Mouse (Mus musculus) midbrain, embryonic 11.5 days (tissue): ENCODE results near the gene Rps11. TPM values are rescaled to one million over a fixed set of nuclear protein-coding genes. Genes with fewer than 3 reads are reported as not detected.
"Not testable (repeated sequence)": the region's sequence is repeated elsewhere in the genome, so short reads cannot be mapped to it uniquely, and the experiment has no call there.

Experiments used
- ATAC-seq: fragments of 200-750 bp; cut with Nextera tagmentation; 2 replicates; pipeline ENCODE4 v1.8.0; 2017; ENCODE audit warnings: moderate TSS enrichment, moderate library complexity; ENCODE audit not compliant: low FRiP score
- DNase-seq: peaks from one replicate; pipeline ENCODE4 v3.0.0; 2015; ENCODE audit warnings: low spot score; ENCODE audit errors: missing footprints
- H3K27ac ChIP-seq: fragments of 300-500 bp; sonication (generic); 2 replicates; pipeline ENCODE4 v1.5.1; 2014; ENCODE audit warnings: low read depth, low read length
- H3K27me3 ChIP-seq: fragments of 300-500 bp; sonication (generic); 2 replicates; pipeline ENCODE4 v1.6.1; 2014; ENCODE audit warnings: mild to moderate bottlenecking, low read length, moderate library complexity, mixed read lengths; ENCODE audit not compliant: control insufficient read depth, insufficient read depth
- H3K36me3 ChIP-seq: fragments of 300-500 bp; sonication (generic); 2 replicates; pipeline ENCODE4 v1.6.1; 2014; ENCODE audit warnings: mild to moderate bottlenecking, low read length, moderate library complexity, mixed read lengths; ENCODE audit not compliant: control insufficient read depth, insufficient read depth
- H3K4me1 ChIP-seq: fragments of 300-500 bp; sonication (generic); 2 replicates; pipeline ENCODE4 v1.6.1; 2014; ENCODE audit warnings: low read length; ENCODE audit not compliant: control insufficient read depth, insufficient read depth
- H3K4me2 ChIP-seq: fragments of 300-500 bp; sonication (generic); 2 replicates; pipeline ENCODE4 v1.6.1; 2014; ENCODE audit warnings: mild to moderate bottlenecking, moderate library complexity
- H3K4me3 ChIP-seq: fragments of 300-500 bp; sonication (generic); 2 replicates; pipeline ENCODE4 v1.5.1; 2014; ENCODE audit warnings: low read depth, low read length
- H3K9ac ChIP-seq: fragments of 300-500 bp; sonication (generic); 2 replicates; pipeline ENCODE4 v1.6.1; 2014; ENCODE audit warnings: low read length
- H3K9me3 ChIP-seq: fragments of 300-500 bp; sonication (generic); 2 replicates; pipeline ENCODE4 v1.6.1; 2016; ENCODE audit warnings: low read length; ENCODE audit not compliant: control insufficient read depth
- WGBS: fragments of 180-500 bp; shearing (Covaris S2); extraction: QIAGEN DNeasy Blood & Tissue Kit; methylation state at CpG from one replicate; pipeline ENCODE4 v1.1.7; 2014; 5-methylcytosine and 5-hydroxymethylcytosine counted together
- polyA plus RNA-seq: library from polyadenylated mRNA; unstranded; fragments of >200 nt; fragmentation: Nextera tagmentation; extraction: Ambion mirVana; gene quantifications from 2 replicates; pipeline ENCODE4 v1.2.1, GENCODE M21; 2014

The Rps11 gene
- polyA plus RNA-seq, 1 experiment from 2014 or later = 1,392 TPM

DNA sequence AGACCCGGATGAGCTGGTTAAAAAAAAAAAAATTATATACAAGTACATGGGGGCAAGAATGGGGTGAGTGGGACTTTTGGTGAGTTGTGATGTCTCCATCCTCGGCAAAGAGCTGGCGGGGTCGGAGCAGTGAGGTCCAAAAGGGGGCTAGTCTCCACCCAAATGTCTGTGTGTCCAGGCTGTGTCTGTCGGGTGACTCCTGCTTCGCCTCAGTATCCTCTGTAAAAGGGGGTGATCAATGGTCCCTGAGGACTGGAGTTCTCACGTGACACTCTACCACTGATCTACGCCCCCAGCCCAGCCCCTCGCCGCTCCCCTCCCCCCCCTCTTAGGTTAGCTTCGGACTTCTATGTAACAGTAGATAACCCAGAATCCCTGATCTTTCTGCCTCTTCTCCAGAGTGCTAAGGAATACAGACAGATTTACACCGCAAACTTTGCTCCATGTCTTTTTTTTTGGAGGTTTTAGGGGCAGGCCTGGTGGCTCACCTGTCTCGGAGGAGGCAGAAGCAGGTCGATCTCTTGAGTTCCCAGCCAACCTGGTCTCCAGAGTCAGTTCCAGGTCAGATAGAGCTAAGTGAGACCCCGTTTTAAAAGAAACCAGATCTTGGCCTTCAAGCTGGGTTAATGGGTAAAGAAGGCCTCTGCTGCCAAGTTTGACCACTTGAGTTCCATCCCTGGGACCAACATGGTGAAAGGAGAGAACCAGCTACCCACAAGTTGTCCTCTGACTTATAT lies 5.7 kb upstream of the Rps11 start:
- Histone ChIP-seq H3K9me3 (no peaks in the 10 kb centered on the region), H3K4me3 (peak overlapping the region; percentile 96), H3K4me1 (peaks cover 24% of the 10 kb centered on the region), H3K27me3 (peaks cover under 1% of the 10 kb centered on the region; the same call in 1 of the 2 replicates), H3K9ac (peak overlapping the region; percentile 83), H3K36me3 (peaks cover 25% of the 10 kb centered on the region), H3K4me2 (peak overlapping the region; percentile 59), H3K27ac (peak overlapping the region; percentile 83)
- ATAC-seq (no peak), DNase-seq (peak; percentile 89)
- 52% methylated on average over 15 of the region's 15 CpGs for WGBS

DNA sequence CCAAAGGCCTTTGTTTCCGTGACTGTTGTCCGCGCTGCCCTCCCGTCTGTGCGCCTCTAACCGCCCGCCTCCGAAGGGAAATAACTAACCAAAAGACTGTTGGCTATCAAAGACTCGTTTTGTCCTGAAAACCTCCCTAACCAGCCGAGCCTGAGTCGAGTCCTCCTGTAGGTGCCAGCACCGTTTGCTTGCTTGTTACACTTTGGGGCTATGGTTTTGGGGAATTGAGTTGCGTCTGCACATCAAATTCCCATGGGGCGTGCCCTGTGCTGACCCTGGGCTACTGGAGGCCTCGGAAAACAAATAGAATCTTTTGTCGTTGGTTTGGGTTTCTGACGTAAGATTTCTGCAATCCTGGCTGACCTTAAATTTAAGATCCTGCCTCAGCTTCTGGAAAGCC lies 5.1 kb upstream of the Rps11 start:
- Histone ChIP-seq H3K9ac (peak overlapping the region; percentile 83), H3K4me3 (peak overlapping the region; percentile 96), H3K27ac (peak overlapping the region; percentile 83), H3K4me1 (peaks cover 26% of the 10 kb centered on the region), H3K36me3 (peaks cover 25% of the 10 kb centered on the region), H3K27me3 (no peaks in the 10 kb centered on the region), H3K4me2 (peak overlapping the region; percentile 59), H3K9me3 (no peaks in the 10 kb centered on the region)
- DNase-seq (no peak), ATAC-seq (no peak)
- WGBS = under 1% methylated on average over 17 of the region's 17 CpGs

DNA sequence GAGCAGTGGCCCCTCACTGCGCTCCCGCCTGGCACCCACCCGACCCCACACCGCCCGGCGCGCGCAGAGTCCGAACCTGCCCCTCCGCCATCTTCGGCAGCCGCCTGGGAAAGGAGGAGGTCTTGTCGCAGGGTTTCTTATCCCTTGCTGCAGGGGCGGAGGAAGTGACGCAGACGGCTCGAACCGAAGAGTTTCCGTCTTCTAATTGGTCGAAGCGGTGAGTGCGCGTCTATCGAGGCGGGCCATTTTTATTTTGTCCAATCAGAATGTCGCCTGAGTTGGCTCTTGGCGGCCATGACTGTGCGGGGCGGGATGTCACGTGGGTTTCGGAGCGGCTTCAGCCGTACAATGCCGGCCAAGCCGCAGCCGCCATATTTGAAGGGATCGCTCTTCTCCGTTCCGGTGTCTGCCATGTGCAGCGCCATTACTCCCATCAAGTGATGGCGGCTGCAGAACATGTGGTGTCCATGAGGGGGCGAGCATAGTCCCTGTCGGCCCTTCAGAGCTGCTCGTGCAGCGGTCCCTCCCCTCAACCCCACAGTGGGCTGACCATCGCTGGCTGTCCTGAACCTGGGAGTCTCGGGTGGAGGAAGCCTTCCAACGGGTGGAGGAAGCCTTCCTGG lies 4.5 kb upstream of the Rps11 start, which contains the start of gene Rpl13a:
TSS of gene Rpl13a (minus strand) at position 138 of the 623 bp plus-strand sequence.
- Histone ChIP-seq H3K4me3 (peak within 1 kb of the TSS; percentile 96), H3K27ac (peak within 1 kb of the TSS; percentile 87), H3K9ac (peak within 1 kb of the TSS; percentile 100), H3K36me3 (peaks cover 25% of the 10 kb centered on the region), H3K4me1 (peaks cover 26% of the 10 kb centered on the region), H3K9me3 (no peaks in the 10 kb centered on the region), H3K27me3 (no peaks in the 10 kb centered on the region), H3K4me2 (peak within 1 kb of the TSS; percentile 64)
- peak; percentile 99 for DNase-seq
- ATAC-seq = peak; percentile 93
- WGBS = under 1% methylated on average over 48 of the region's 48 CpGs

DNA sequence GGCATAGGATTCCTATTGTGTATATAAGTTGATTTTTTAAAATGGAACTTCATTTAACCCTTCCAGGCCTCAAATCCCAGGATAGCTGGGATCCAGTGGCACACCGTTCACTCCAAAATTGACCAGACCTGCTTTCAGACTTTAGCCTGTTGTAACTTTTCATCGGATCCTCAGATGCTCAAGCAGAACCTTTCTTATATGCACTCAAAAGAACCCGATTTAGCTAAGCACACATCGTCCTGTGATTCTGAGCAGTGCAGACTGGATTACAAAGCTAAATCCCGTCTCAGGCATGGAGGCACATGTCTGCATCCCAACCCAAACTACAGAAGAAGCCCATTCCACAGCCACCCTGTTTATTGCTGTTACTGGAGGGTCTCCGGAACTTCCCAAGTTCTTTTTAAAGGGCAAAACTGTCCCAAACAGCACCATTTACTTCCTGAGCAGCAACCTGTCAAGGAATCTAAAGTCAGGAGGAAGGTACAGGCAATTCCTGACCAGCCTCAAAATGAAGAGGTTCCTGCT lies 3.5 kb upstream of the Rps11 start:
- peak; percentile 89 for DNase-seq
- Histone ChIP-seq H3K4me1 (peaks cover 32% of the 10 kb centered on the region), H3K4me3 (peak overlapping the region; percentile 96), H3K9ac (peak overlapping the region; percentile 100), H3K27me3 (no peaks in the 10 kb centered on the region), H3K27ac (peak overlapping the region; percentile 87), H3K9me3 (no peaks in the 10 kb centered on the region), H3K4me2 (peak overlapping the region; percentile 64), H3K36me3 (peaks cover 29% of the 10 kb centered on the region)
- 3% methylated on average over 6 of the region's 6 CpGs for WGBS
- ATAC-seq = no peak

DNA sequence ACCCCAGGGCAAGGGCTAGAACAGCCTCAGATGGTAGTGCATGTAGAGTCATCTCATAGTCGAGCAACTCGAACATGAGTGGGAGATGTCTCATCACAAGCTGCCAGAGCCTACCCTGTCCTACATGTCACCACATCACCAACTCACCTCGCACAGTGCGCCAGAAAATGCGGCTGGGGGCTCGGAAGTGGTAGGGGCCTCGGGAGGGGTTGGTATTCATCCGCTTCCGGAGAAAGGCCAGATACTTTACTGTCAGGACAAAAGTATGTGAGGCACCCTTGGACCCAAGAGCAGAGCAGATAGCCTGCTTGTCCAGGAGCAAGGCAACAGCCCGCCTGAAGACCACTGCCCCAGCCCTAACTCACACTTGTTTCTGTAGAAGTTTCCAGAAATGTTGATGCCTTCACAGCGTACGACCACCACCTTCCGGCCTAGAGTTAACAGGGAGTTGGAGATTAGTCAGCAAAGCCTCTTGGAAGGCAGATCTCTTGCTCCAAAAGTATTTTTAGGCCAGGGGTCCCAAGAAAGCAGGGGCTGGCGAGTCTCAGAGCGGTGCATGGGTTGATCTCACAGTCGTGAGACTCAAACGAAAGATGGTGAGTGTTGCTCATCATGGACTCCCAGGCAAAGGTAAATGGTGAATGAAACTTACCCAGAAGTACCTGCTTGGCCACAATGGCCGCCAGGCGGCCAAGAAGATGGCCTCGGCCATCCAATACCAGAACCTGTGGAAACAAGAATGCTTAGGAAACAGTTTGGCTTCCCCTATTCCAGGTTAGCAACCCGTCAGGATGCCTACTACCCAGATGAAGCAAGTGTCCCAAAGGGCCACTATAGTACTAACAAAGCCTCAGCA lies 2.8 kb upstream of the Rps11 start:
- H3K9ac ChIP-seq = peak overlapping the region; percentile 100
- DNase-seq (no peak), ATAC-seq (no peak)
- H3K27ac ChIP-seq = peak overlapping the region; percentile 87
- no peaks in the 10 kb centered on the region for H3K9me3 ChIP-seq
- H3K4me3 ChIP-seq = peak overlapping the region; percentile 96
- peaks cover 33% of the 10 kb centered on the region for H3K4me1 ChIP-seq
- no peaks in the 10 kb centered on the region for H3K27me3 ChIP-seq
- H3K4me2 ChIP-seq = peak overlapping the region; percentile 64
- WGBS = 48% methylated on average over 21 of the region's 21 CpGs
- peaks cover 31% of the 10 kb centered on the region for H3K36me3 ChIP-seq

DNA sequence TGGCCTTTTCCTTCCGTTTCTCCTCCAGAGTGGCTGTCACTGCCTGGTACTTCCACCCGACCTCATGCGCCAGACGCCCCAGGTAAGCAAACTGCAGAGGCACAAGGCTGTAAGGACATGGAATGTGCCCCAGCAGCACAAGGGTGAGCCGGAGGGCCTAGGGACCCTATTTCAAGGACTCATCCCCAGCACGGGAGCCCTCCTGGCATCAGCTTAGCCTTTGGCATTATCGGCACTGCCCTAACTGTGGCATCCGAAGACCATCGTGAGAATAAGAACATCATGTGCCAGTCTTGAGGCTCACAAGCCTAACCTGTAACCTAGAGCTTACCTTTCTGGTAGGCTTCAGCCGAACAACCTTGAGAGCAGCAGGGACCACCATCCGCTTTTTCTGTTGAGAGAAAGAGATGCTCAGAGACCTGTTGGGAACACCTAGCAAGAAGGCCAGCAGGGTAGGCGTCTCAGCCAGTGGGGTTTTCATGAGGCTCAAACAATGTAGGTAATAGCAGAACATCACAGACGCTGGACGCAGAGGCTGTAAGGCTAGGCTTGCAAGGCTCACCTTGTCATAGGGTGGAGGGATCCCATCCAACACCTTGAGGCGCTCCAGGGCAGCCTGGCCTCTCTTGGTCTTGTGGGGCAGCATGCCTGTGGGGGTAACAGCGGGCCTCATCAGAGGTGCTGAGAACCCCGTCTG lies 2.1 kb upstream of the Rps11 start:
- Histone ChIP-seq H3K27ac (peak overlapping the region; percentile 16; the same call in 1 of the 2 replicates), H3K9ac (peak overlapping the region; percentile 100), H3K4me2 (peak overlapping the region; percentile 64), H3K4me1 (peaks cover 33% of the 10 kb centered on the region), H3K4me3 (peak overlapping the region; percentile 13), H3K9me3 (no peaks in the 10 kb centered on the region), H3K27me3 (no peaks in the 10 kb centered on the region), H3K36me3 (peaks cover 39% of the 10 kb centered on the region)
- no peak for ATAC-seq
- WGBS = 82% methylated on average over 17 of the region's 17 CpGs
- no peak for DNase-seq

DNA sequence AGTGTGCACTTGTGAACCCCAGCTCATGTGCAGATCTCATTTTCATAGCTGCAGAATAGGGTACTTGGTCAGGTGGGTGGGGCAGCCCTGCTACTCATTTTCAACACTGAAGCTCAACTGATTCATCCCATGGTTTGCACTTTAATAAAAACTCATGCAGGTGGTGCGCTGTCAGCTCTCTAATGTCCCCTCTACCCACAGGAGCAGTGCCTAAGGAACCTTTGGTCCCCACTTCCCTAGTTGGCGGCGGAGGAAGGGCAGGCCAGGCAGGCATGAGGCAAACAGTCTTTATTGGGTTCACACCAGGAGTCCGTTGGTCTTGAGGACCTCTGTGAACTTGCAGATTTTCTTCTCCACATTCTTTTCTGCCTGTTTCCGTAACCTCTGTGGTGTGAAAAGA lies 1.4 kb upstream of the Rps11 start:
- H3K4me3 ChIP-seq, H3K9ac ChIP-seq, H3K4me2 ChIP-seq, ATAC-seq, H3K9me3 ChIP-seq, H3K27me3 ChIP-seq: not testable (repeated sequence)
- Histone ChIP-seq H3K36me3 (peaks cover 45% of the 10 kb centered on the region), H3K4me1 (peaks cover 33% of the 10 kb centered on the region), H3K27ac (peak overlapping the region; percentile 41)
- peak; percentile 91 for DNase-seq
- 58% methylated on average over 5 of the region's 5 CpGs for WGBS

DNA sequence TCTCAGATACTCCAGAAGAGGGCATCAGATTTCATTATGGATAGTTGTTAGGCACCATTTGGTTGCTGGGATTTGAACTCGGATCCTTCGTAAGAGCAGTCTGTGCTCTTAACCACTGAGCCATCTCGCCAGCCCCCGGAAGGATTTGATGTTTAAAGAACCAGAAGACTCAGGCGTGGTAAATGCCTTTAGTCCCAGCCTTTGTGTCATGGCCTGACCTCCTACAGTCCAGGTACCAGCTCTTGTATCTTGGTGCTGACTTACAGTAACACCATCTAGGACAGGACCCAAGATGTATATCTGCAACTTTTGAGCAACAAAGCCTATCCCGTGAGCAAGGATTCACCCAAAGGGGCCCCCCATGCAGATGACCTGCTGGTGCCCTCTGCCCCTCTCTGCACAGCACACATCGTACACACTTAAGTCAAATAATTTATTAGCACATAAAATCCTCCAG lies 933 bp upstream of the Rps11 start:
- WGBS = 17% methylated on average over 7 of the region's 7 CpGs

More for the DNA sequence above, 933 bp upstream of the Rps11 start:
- Histone ChIP-seq H3K36me3 (peaks cover 48% of the 10 kb centered on the region), H3K4me3 (no peak overlapping the region), H3K9me3 (no peaks in the 10 kb centered on the region), H3K4me2 (peak overlapping the region; percentile 20; the same call in 1 of the 2 replicates), H3K27me3 (no peaks in the 10 kb centered on the region), H3K4me1 (peaks cover 33% of the 10 kb centered on the region), H3K9ac (no peak overlapping the region), H3K27ac (peak overlapping the region; percentile 41)
- peak; percentile 94 for DNase-seq
- ATAC-seq = no peak
